Mouse (Mus musculus): ENCODE results near the gene B3gnt2.
"Not testable (repeated sequence)": the region's sequence is repeated elsewhere in the genome, so short reads cannot be mapped to it uniquely, and the experiment has no call there.

Gene B3gnt2

DNA sequence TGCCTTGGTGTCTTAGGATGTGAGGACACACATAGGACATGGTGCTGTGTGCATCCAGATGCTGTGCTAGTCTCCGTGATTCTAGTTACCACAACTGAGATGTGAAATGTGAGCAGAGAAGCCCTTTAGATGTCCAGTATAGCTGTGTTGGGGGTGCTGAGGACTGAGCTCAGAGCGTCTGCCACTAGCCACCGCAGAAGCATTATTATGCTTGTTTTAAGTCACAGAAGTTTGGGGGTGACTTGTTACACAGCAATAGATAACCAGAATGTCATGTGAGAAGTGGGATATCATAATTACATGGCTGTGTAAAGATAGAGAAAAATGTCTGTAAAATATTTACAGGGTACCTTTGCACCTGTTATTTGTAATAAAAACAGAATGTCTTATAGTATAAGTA, 109.2 kb downstream of the B3gnt2 start:
- in situ Hi-C loops (cut with MboI; ENCODE audit: unreplicated experiment in 2 of 2): no loop called here

DNA sequence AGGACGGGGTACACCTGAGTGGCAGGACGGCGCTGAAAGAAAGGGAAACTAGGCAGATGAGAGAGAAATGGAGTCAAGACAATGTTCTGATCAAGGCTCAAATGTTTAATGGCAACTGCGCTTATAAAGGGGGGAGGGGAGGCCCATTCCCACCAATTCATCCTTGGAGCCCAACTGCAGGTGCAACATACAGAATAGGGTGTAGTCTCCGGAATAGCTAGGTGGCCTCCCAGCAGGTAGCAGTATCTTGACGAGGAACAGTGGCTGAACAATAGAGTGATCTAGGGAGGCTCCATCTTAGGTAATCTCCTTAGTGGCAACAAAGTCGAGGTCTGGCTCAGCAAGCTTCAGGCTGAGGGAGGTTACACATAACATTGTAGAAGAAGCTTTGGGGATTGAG, 113.4 kb downstream of the B3gnt2 start:
- in situ Hi-C loops (cut with MboI; ENCODE audit: unreplicated experiment in 2 of 2): no loop called here

- in situ Hi-C loops (cut with MboI; ENCODE audit: unreplicated experiment in 2 of 2): no loop called here
These were observed 115.4 kb downstream of the B3gnt2 start for GRCm38 (mm10) chr11:22745356-22745755.

DNA sequence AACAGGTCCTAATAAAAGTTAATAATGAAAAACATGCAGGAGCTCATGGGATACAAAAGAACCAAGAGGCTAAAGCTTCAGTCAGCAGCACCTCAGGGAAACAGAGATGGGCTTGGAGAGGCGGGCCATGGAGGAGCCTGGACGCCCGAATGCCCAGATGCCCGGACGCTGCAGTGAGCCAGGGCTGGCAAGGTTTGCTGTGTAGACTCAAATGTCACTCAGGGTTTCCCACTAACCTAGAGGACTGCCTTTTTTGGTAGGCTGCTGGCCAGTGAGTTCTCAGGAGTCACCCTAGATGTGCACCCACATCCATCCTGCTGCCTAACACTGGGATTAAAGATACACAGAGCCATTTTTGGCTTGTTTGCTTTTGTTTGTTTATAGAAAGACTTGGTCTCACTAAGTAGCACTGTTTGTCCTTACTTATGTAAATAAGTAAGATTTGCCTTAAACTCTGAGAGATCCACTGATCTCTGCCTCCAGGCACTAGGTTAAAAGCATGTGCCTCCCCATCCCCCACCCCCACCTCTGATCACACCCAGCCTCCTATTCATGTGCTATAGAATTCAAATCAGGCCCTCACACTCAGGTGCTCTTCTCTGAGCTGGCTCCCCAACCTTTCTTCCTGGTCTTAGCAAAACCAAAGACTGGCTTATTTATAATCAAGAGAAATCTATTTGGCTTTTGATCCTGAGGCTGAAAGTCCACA, 117.0 kb downstream of the B3gnt2 start:
- in situ Hi-C loops (cut with MboI; ENCODE audit: unreplicated experiment in 2 of 2): no loop called here

- in situ Hi-C loops (cut with MboI; ENCODE audit: unreplicated experiment in 2 of 2): no loop called here
These were observed 118.6 kb downstream of the B3gnt2 start for GRCm38 (mm10) chr11:22741998-22742626.

- in situ Hi-C loops (cut with MboI; ENCODE audit: unreplicated experiment in 2 of 2): no loop called here
These were observed 119.3 kb downstream of the B3gnt2 start for GRCm38 (mm10) chr11:22741436-22741835.

DNA sequence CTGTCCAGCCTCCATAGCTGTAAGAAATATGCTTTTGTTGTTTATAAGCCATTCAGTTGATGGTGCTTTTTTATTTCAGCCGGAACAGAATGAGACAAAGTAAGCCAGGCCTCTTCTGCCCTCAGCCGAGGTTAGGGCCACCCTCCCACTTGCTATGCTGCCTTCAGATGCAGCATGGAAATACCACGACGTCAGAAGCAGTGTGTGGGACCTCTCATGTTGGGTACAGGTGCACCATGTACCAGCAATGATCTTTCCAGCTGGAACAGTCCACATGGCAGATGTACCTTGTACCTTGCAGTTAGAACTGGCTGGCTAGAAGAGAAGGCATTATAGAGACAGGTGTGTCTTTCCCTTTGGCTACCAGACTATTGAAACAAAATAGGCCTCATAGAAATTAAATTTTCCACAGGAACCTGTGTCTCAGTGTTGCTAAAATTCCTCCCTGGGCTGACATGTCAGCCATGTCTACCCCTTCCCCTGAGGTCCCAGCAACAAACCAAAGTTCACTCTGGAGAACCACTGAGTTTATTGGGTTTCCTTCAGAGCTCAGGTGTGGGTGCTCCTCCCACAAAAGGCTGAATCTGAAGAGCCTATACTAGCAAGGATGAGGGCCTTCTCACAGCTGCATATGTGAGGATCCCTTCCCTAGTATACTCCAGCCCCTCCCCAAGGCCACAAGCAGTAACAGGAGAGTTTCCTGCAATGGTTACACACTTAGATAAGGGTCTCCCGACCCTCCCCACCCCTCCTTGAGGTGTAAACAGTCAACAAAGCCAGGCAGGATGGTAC, 121.1 kb downstream of the B3gnt2 start:
- in situ Hi-C loops (cut with MboI; ENCODE audit: unreplicated experiment in 2 of 2): no loop called here

- in situ Hi-C loops (cut with MboI; ENCODE audit: unreplicated experiment in 2 of 2): no loop called here
These were observed 124.1 kb downstream of the B3gnt2 start for GRCm38 (mm10) chr11:22736521-22737225.

DNA sequence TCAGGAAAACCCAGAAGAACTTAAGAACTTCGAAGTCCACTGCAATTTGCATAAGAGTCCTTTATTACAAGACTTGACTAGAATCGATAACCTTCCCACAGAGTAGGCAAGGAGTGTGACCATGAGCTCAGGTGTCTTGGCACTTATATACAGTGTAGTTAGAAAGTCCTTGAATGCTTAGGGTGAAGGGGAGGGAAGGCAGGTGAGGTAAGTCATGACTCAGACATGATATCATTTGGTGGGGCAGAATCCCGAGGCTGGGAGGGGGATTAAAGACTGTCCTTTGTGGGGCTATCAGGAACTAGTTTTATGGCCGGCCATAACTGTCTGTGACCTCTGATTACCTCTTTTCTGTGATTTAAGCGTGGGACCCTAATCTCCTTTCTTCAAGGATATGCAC, 125.6 kb downstream of the B3gnt2 start:
- in situ Hi-C loops (cut with MboI; ENCODE audit: unreplicated experiment in 2 of 2): not testable (repeated sequence)

GRCm38 (mm10) chr11:22733936-22734335, 126.8 kb downstream of the B3gnt2 start:
- in situ Hi-C loops (cut with MboI; ENCODE audit: unreplicated experiment in 2 of 2): no loop called here

DNA sequence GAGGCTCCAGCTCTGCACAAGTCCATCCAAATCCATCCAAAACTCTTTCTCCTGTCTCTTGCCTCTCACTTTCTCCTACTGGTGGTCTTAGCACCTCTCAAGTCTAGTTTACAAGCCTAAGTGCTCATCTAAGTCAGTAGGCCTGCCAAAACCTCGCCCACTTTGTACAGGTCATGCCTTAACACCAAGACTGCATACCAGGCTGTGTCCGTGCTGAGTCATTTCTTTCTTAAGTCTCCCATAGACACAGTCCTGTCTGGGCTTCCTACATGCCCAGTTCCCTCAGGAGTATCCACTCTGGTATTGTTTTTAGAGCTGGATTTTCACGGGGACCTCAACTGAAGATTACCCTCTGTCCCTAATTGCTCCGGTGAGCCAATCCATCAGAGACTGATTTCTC, 127.9 kb downstream of the B3gnt2 start:
- in situ Hi-C loops (cut with MboI; ENCODE audit: unreplicated experiment in 2 of 2): no loop called here

DNA sequence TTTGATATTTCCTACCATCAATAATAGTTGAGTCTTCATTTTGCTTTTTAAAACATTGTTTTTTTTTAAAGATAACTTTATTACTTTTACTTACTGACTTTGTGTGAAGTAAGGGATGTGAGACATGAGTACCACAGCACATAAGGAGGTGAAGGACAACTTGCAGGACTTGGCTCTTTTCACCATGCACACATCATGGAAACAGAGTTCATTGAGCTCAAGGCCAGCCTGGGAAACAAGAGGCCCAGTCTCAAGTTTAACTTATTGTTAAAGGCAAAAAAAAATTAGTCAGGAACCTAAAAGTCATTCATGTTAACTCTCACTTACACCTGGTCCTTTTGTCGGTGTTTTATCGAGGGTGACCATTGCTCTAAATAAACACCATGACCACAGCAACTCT, 137.7 kb downstream of the B3gnt2 start:
- in situ Hi-C loops (cut with MboI; ENCODE audit: unreplicated experiment in 2 of 2): no loop called here

GRCm38 (mm10) chr11:22720096-22720495, 140.7 kb downstream of the B3gnt2 start:
- in situ Hi-C loops (cut with MboI; ENCODE audit: unreplicated experiment in 2 of 2): no loop called here

GRCm38 (mm10) chr11:22719570-22719969, 141.2 kb downstream of the B3gnt2 start:
- in situ Hi-C loops (cut with MboI; ENCODE audit: unreplicated experiment in 2 of 2): loop anchor here in 1 of 2 experiments (10.0 kb wide), 1 partner anchor 55 kb away; no protein-coding TSS in a partner anchor

- in situ Hi-C loops (cut with MboI; ENCODE audit: unreplicated experiment in 2 of 2): loop anchor here in 1 of 2 experiments (10.0 kb wide), 1 partner anchor 57 kb away; no protein-coding TSS in a partner anchor
These were observed 142.7 kb downstream of the B3gnt2 start for GRCm38 (mm10) chr11:22718036-22718435.

DNA sequence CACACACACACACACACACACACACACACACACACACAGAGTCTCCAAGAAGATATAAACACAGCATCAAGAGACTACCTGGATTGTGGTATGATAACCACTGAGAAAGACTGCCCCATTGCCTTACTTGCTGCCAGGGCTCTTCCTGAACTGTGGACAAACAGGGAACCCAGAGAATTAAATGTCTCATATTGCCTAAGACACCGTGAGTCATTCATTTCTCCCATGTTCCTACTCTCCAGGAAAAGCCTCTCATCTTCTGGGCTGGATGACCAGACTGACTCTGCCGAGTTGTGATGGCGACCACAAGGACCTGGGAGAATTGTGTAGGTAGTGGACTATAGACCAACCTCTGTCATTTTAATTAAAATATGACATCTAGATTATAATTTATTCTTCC, 149.4 kb downstream of the B3gnt2 start:
- in situ Hi-C loops (cut with MboI; ENCODE audit: unreplicated experiment in 2 of 2): loop anchor here (5.0 to 10.0 kb wide), 2 partner anchors 46 to 63 kb away; no protein-coding TSS in a partner anchor

- in situ Hi-C loops (cut with MboI; ENCODE audit: unreplicated experiment in 2 of 2): loop anchor here (5.0 to 10.0 kb wide), 2 partner anchors 47 to 64 kb away; no protein-coding TSS in a partner anchor
These were observed 150.2 kb downstream of the B3gnt2 start for GRCm38 (mm10) chr11:22710596-22710995.

Measured in v-Abl transformed pro-B cells (cell line).